Mouse (Mus musculus) forebrain, embryonic 14.5 days (tissue): Measurements from ENCODE around the gene Sh3pxd2a. TPM values are rescaled to one million over a fixed set of nuclear protein-coding genes. Genes with fewer than 3 reads are reported as not detected.

ENCODE experiments used
- ATAC-seq: fragments of 200-750 bp; cut with Nextera tagmentation; 2 replicates; pipeline ENCODE4 v1.8.0; 2017; ENCODE audit warnings: mild to moderate bottlenecking, moderate library complexity
- DNase-seq: peaks from one replicate; pipeline ENCODE4 v3.0.0-alpha.2; 2015; ENCODE audit warnings: low spot score
- H3K27ac ChIP-seq: fragments of 300-500 bp; sonication (generic); 2 replicates; pipeline ENCODE4 v1.5.1; 2014; ENCODE audit warnings: low read depth, mild to moderate bottlenecking, control low read depth, low read length, moderate library complexity
- H3K27me3 ChIP-seq: fragments of 300-500 bp; sonication (generic); replicated peaks from 2 replicates; pipeline ENCODE4 v1.6.1; 2014; ENCODE audit warnings: low read length, control low read depth, mixed read lengths; ENCODE audit not compliant: control insufficient read depth, insufficient read depth
- H3K36me3 ChIP-seq: fragments of 300-500 bp; sonication (generic); 2 replicates; pipeline ENCODE4 v1.6.1; 2014; ENCODE audit warnings: low read length, control low read depth; ENCODE audit not compliant: control insufficient read depth, insufficient read depth
- H3K4me1 ChIP-seq: fragments of 300-500 bp; sonication (generic); 2 replicates; pipeline ENCODE4 v1.6.1; 2014; ENCODE audit warnings: antibody characterized with exemption, low read length, control low read depth; ENCODE audit not compliant: control insufficient read depth, insufficient read depth
- H3K4me2 ChIP-seq: fragments of 300-500 bp; sonication (generic); 2 replicates; pipeline ENCODE4 v1.6.1; 2014; ENCODE audit warnings: mild to moderate bottlenecking, control low read depth, low read length
- H3K4me3 ChIP-seq: fragments of 300-500 bp; sonication (generic); 2 replicates; pipeline ENCODE4 v1.5.1; 2014; ENCODE audit warnings: low read depth, low read length, control low read depth
- H3K9ac ChIP-seq: fragments of 300-500 bp; sonication (generic); 2 replicates; pipeline ENCODE4 v1.6.1; 2014; ENCODE audit warnings: mild to moderate bottlenecking, low read length, control low read depth, moderate library complexity
- H3K9me3 ChIP-seq: fragments of 300-500 bp; sonication (generic); replicated peaks from 2 replicates; pipeline ENCODE4 v1.6.1; 2016; ENCODE audit warnings: low read length, control low read depth, mixed read lengths; ENCODE audit not compliant: control insufficient read depth
- WGBS: fragments of 180-500 bp; shearing (Covaris S2); extraction: QIAGEN DNeasy Blood & Tissue Kit; methylation state at CpG from one replicate; pipeline ENCODE4 v1.1.7; 2014; 5-methylcytosine and 5-hydroxymethylcytosine counted together
- polyA plus RNA-seq: library from polyadenylated mRNA; unstranded; fragments of >200 nt; fragmentation: Nextera tagmentation; extraction: Ambion mirVana; gene quantifications from 2 replicates; pipeline ENCODE4 v1.2.1, GENCODE M21; 2014

The Sh3pxd2a gene
- polyA plus RNA-seq, 1 experiment from 2014 or later, result 3.4 TPM

GRCm38 (mm10) chr19:47463206-47463605, 995 bp downstream of the Sh3pxd2a start:
- Histone ChIP-seq H3K27me3 (no peaks in the 10 kb centered on the region), H3K27ac (no peak overlapping the region), H3K4me3 (peak overlapping the region; percentile 69), H3K4me2 (peak overlapping the region; percentile 94), H3K4me1 (peaks cover 15% of the 10 kb centered on the region), H3K36me3 (no peaks in the 10 kb centered on the region), H3K9ac (peak overlapping the region; percentile 84), H3K9me3 (no peaks in the 10 kb centered on the region)
- DNase-seq, result no peak
- under 1% methylated on average over 13 of the region's 13 CpGs for WGBS
- no peak for ATAC-seq

GRCm38 (mm10) chr19:47462725-47463124, 1.5 kb downstream of the Sh3pxd2a start:
- H3K4me1 ChIP-seq, result peaks cover 16% of the 10 kb centered on the region
- ATAC-seq (no peak), DNase-seq (no peak)
- WGBS, result 12% methylated on average over 6 of the region's 6 CpGs
- no peaks in the 10 kb centered on the region for H3K27me3 ChIP-seq
- no peaks in the 10 kb centered on the region for H3K9me3 ChIP-seq
- peak overlapping the region; percentile 84; the same call in 1 of the 2 replicates for H3K9ac ChIP-seq
- no peak overlapping the region for H3K27ac ChIP-seq
- peak overlapping the region; percentile 69 for H3K4me3 ChIP-seq
- no peaks in the 10 kb centered on the region for H3K36me3 ChIP-seq
- peak overlapping the region; percentile 94 for H3K4me2 ChIP-seq

- Histone ChIP-seq H3K4me3 (no peak overlapping the region), H3K27ac (no peak overlapping the region), H3K9ac (no peak overlapping the region), H3K9me3 (no peaks in the 10 kb centered on the region), H3K4me2 (no peak overlapping the region; the same call in 1 of the 2 replicates), H3K27me3 (no peaks in the 10 kb centered on the region), H3K36me3 (no peaks in the 10 kb centered on the region), H3K4me1 (peaks cover 16% of the 10 kb centered on the region)
- DNase-seq, result no peak
- WGBS, result 94% methylated on average over 3 of the region's 3 CpGs
- no peak for ATAC-seq
These were observed 2.4 kb downstream of the Sh3pxd2a start for GRCm38 (mm10) chr19:47461838-47462237.

DNA sequence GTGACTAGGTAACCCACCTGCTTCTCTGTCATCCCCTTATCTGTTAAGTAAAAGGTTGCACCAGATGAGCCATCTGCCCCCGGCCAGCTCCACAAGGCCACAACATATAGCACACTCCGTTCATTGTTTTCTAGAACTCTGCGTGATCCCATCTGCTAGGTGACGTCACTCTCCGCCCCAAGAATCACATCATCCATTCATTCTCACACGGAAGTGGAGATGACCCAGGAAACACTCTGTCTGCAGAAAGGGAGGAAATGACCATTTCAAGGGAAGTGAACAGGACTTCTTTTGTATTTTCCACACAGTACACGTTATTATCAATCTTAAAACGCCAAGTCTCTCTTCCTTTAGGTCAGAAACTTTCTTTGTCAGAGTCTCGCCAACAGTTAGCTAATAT, 2.8 kb downstream of the Sh3pxd2a start:
- Histone ChIP-seq H3K4me1 (peaks cover 16% of the 10 kb centered on the region), H3K36me3 (no peaks in the 10 kb centered on the region), H3K27ac (no peak overlapping the region), H3K27me3 (no peaks in the 10 kb centered on the region), H3K9me3 (no peaks in the 10 kb centered on the region), H3K9ac (no peak overlapping the region), H3K4me2 (no peak overlapping the region), H3K4me3 (no peak overlapping the region)
- no peak for ATAC-seq
- 86% methylated on average over 9 of the region's 9 CpGs for WGBS
- DNase-seq, result no peak

DNA sequence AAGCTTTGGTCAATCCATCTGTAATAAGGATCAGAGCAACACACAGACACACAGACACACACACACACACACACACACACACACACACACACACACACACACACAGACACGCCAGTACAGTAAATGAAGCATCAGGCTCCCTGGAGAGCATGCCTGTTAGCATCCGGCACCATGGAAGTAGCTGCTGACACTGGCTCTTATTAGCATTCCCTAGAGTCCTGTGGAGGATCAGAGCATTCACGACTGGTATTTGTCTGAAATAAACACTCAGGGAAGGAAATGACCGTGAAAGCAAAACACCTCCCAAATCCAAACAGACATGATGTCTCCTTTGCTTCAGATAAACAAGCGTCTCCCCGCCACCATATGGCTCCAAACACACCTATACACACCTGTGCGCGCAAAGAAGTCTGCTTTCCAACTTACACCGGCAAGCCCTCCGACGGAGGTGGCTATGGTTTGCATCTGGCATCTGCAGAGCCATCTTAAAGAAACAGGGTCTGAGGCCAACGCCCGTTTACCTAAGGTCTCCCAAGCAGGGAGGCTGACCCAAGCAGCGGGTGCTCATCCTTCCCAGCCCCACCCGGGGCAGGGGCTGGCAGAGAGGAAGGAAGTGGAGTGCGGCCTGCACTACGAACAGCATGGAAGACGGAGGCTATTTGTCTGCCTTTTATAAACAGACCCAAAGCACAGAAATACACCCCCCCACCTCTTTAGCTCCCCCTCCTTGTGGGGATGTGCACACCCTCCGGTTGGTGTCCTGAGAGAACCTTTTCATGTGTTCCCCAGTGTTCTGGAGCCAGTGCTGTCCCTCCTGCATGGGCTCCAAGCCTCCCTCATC, 3.9 kb downstream of the Sh3pxd2a start:
- no peaks in the 10 kb centered on the region for H3K27me3 ChIP-seq
- H3K9ac ChIP-seq, result no peak overlapping the region
- no peak for DNase-seq
- no peaks in the 10 kb centered on the region for H3K9me3 ChIP-seq
- H3K4me3 ChIP-seq, result no peak overlapping the region
- H3K36me3 ChIP-seq, result no peaks in the 10 kb centered on the region
- no peak for ATAC-seq
- no peak overlapping the region for H3K4me2 ChIP-seq
- H3K4me1 ChIP-seq, result peaks cover 16% of the 10 kb centered on the region
- no peak overlapping the region for H3K27ac ChIP-seq
- 75% methylated on average over 19 of the region's 19 CpGs for WGBS

DNA sequence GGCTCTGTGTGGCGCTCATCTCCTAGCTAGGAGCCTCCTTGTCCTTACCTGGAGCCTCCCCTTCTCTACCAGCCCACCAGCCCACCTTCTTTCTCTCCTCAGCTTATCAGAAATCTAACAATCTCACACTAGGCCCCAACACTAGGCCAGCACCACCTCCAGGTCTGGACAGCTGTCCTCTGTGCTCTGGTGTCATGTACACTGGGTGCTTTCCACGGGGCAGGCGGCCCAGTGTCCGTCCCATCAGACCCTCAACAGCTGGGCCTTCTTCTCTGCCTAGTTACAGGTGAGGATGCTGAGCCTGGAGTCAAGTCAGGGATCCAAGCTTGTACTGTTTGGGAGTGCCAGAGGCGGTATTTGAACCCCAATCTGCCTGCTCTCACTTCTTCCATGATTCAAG, 5.0 kb downstream of the Sh3pxd2a start:
- no peaks in the 10 kb centered on the region for H3K9me3 ChIP-seq
- no peaks in the 10 kb centered on the region for H3K36me3 ChIP-seq
- no peak overlapping the region for H3K4me3 ChIP-seq
- H3K4me1 ChIP-seq, result peaks cover 21% of the 10 kb centered on the region
- ATAC-seq (no peak), DNase-seq (no peak)
- H3K9ac ChIP-seq, result no peak overlapping the region
- no peak overlapping the region for H3K27ac ChIP-seq
- no peak overlapping the region for H3K4me2 ChIP-seq
- WGBS, result 89% methylated on average over 5 of the region's 5 CpGs
- H3K27me3 ChIP-seq, result no peaks in the 10 kb centered on the region

DNA sequence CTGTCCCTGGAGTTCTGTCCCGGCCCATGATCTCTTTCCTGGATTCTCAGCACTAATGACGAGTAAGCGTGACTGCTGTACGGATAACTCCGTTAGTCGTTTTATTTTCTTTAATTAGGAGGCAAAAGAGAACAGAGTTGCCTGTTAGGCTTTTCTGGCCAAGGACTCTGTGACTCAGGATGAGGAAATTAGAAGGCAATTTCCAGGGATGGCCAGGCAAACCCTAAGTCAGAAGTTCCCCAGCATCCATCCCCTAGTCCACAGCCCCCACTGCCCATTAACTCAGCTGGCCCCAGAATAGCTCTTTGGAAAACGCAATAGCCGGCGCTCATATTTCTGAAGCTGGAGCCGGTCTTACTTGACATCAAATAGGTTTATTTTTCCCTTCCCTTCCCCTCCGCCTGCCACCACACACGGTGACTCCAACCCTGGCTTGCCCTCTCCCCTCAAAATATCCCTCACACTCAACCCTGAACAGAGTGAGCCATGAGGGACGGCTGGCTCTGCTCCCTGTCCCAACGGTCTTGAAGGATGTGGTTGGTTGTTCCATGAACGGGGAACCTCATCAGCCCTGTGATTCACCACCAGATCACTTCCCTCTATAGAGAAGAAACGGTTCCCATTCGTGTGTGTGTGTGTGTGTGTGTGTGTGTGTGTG, 5.6 kb downstream of the Sh3pxd2a start:
- Histone ChIP-seq H3K9ac (no peak overlapping the region), H3K4me2 (no peak overlapping the region), H3K27me3 (no peaks in the 10 kb centered on the region), H3K27ac (no peak overlapping the region), H3K36me3 (no peaks in the 10 kb centered on the region), H3K4me3 (no peak overlapping the region), H3K4me1 (peaks cover 27% of the 10 kb centered on the region), H3K9me3 (no peaks in the 10 kb centered on the region)
- 69% methylated on average over 17 of the region's 17 CpGs for WGBS
- ATAC-seq (no peak), DNase-seq (no peak)

- H3K9ac ChIP-seq, result no peak overlapping the region
- H3K27ac ChIP-seq, result no peak overlapping the region
- ATAC-seq (no peak), DNase-seq (no peak)
- no peaks in the 10 kb centered on the region for H3K27me3 ChIP-seq
- H3K9me3 ChIP-seq, result no peaks in the 10 kb centered on the region
- WGBS, result 68% methylated on average over 13 of the region's 13 CpGs
- no peaks in the 10 kb centered on the region for H3K36me3 ChIP-seq
- no peak overlapping the region for H3K4me2 ChIP-seq
- H3K4me3 ChIP-seq, result no peak overlapping the region
- H3K4me1 ChIP-seq, result peaks cover 22% of the 10 kb centered on the region
These were observed 6.3 kb downstream of the Sh3pxd2a start for GRCm38 (mm10) chr19:47457711-47458503.
